Mouse (Mus musculus): ENCODE data around the gene Zgrf1.

DNA sequence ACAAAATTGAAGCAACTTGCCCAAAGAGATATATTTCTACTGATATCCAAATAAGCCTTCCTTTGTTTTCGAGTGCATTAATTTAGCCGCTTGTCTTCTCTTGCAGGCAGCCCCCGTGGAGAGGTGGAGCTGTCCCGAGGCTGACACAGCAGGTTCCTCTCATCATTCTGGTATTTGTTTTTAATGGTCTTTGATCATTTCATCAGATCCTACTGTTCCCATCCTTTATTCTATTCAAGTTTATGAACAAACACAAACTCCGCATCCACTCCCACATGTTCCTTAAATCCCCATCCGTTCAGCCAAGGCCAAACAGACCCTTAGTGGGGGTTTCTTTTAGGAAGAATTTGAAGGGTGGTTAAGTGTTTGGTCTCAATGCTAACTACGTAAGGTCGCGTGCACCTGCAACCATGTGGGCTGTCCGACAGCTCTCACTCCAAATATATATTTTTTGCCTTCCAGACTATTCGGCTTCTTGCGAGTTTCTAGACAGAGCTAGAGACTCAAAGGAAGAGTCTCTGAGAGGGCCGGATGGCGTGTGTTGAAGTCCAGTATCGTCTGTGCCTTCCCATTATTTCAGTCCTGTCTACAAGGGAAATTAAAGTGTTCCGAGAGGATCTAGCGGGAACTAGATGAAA, 77.6 kb downstream of the Zgrf1 start:
- no peak for TF ChIP-seq CTCF (conservative IDR thresholded peaks at IDR 0.05; ENCODE audit: low read length)
- no peak for TF ChIP-seq POU5F1 (IDR thresholded peaks at IDR 0.05; ENCODE audit: borderline replicate concordance, low read length)
